Mouse (Mus musculus) lung, adult 2 months (tissue): ENCODE data around the gene Atp6v1b1.

Experiments used
- CTCF ChIP-seq: fragments of 200-500 bp; IDR thresholded peaks from 2 replicates; pipeline ENCODE4 v1.5.1; 2011; ENCODE audit warnings: mild to moderate bottlenecking, low read length, control low read depth; ENCODE audit not compliant: insufficient read depth
- POLR2A ChIP-seq: fragments of 200-500 bp; IDR thresholded peaks from 2 replicates; pipeline ENCODE4 v1.6.1; 2011; ENCODE audit warnings: low read depth, mild to moderate bottlenecking, control low read depth, low read length, borderline replicate concordance; ENCODE audit errors: extremely low read depth

GRCm38 (mm10) chr6:83727178-83727577 is 15.6 kb upstream of the Atp6v1b1 start:
- TF ChIP-seq CTCF (no peak), POLR2A (no peak)
